Mouse (Mus musculus): Measurements from ENCODE around the gene Morc3. TPM values are rescaled to one million over a fixed set of nuclear protein-coding genes. Genes with fewer than 3 reads are reported as not detected.

Gene Morc3
- 1.2 TPM in 2 replicates for polyA plus RNA-seq (2012; rRNA removed; ENCODE audit: low replicate concordance)

GRCm38 (mm10) chr16:93831627-93832395 lies at the start of gene Morc3:
TSS of gene Morc3 (plus strand) at chr16:93832121.

GRCm38 (mm10) chr16:93883423-93884085 lies 51.6 kb downstream of the Morc3 start, which contains the start of gene Chaf1b:
TSS of gene Chaf1b (plus strand) at chr16:93883901.

Other genes with a start within 250 kb of the Morc3 start
- 3.8 and 6.6 TPM in 2 replicates for gene Setd4, start 228.1 kb upstream of the Morc3 start, polyA plus RNA-seq (2012; rRNA removed; ENCODE audit: low replicate concordance)
- 484 and 611 TPM in 2 replicates for gene Cbr1, start 226.3 kb upstream of the Morc3 start, polyA plus RNA-seq (2012; rRNA removed; ENCODE audit: low replicate concordance)
- gene Gm5678, start 204.0 kb upstream of the Morc3 start, polyA plus RNA-seq (2012; rRNA removed; ENCODE audit: low replicate concordance) = not detected in 2 replicates
- 6.6 and 76.2 TPM in 2 replicates for gene Cbr3, start 148.9 kb upstream of the Morc3 start, polyA plus RNA-seq (2012; rRNA removed; ENCODE audit: low replicate concordance)
- gene Dop1b, start 120.2 kb upstream of the Morc3 start, polyA plus RNA-seq (2012; rRNA removed; ENCODE audit: low replicate concordance) = 67.2 and 67.3 TPM in 2 replicates
- gene Chaf1b, start 51.8 kb downstream of the Morc3 start, polyA plus RNA-seq (2012; rRNA removed; ENCODE audit: low replicate concordance) = 1.6 and 3.3 TPM in 2 replicates
- 0.25 and 0.90 TPM in 2 replicates for gene Cldn14, start 176.7 kb downstream of the Morc3 start, polyA plus RNA-seq (2012; rRNA removed; ENCODE audit: low replicate concordance)